22 mouse cellular contexts compared by ENCODE assay signal in the genomic region with DNA sequence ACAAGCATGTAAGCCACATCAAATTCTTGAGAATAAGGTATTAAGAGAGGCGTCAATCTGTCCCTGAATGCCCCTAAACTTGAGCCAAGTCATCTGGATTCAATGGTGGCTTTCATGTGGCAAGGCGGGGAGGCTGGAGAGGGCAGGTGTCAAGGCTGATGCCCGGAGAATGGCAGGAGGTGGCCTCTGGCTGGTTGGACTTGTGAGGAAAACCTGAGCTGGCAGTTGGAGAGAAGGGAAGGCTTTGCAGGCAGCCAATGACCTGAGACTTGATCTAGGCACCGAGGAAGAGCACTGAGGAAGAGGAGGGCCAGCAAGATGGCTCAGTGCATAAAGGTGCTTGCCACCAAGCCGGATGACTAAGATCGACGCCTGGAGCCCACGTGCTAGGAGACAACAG. TPM values are rescaled to one million over a fixed set of nuclear protein-coding genes. Genes with fewer than 3 reads are reported as not detected.
DNase-seq lines count a peak whose midpoint lies in the region; ATAC-seq lines count a peak whose summit lies in the region.
"Had no signal": no experiment of that assay in that cellular context is flagged by ENCODE, and none has a peak within 500 bp of the region (broad histone marks: within the 10 kb centered on the region; RNA-seq: fewer than 3 reads in every experiment).

No protein-coding gene starts in this region.

- 66% methylated on average over 8 of the region's 8 CpGs for WGBS in heart, embryonic 13.5 days

- peaks cover 29% of the 10 kb centered on the region for H3K36me3 ChIP-seq in heart, embryonic 13.5 days
- H3K36me3 ChIP-seq: midbrain, embryonic 12.5 days; neural tube, embryonic 15.5 days had no signal

- no peaks in the 10 kb centered on the region for H3K27me3 ChIP-seq in heart, embryonic 13.5 days (replicated peaks)
- H3K27me3 ChIP-seq: midbrain, embryonic 12.5 days had no signal

- no peak for ATAC-seq in heart, embryonic 13.5 days (ENCODE audit: extremely low read depth, insufficient number of reproducible peaks, low FRiP score, low TSS enrichment)
- ATAC-seq: forebrain, embryonic 16.5 days had no signal

- peak; percentile 25 for DNase-seq in adrenal gland, adult 8-10 months
- DNase-seq in adrenal gland, postnatal 25 days: no peak
- DNase-seq in heart, postnatal 25 days (ENCODE audit: low spot score): no peak
- DNase-seq in retina, postnatal 1 day: peak; percentile 24
- DNase-seq in retina, embryonic 14.5 days (ENCODE audit: low spot score): no peak
- no peak for DNase-seq in T-cell, adult 2 months (ENCODE audit: low spot score)
- no peak for DNase-seq in layer of hippocampus, adult 9-10 months (ENCODE audit: low spot score)
- DNase-seq: cerebellum, adult 18-20 months; gastrocnemius, postnatal 14 days; kidney, adult 18-20 months; liver; lung, adult 18-20 months; thymus, postnatal 36 days had no signal

- H3K9ac ChIP-seq in heart, embryonic 13.5 days: peak overlapping the region; percentile 67
- H3K9ac ChIP-seq: hindbrain, embryonic 14.5 days; midbrain, embryonic 12.5 days; neural tube, embryonic 15.5 days had no signal

- intact Hi-C loops in heart, postnatal 25 days (cut with DNase I): no loop called here

- peak overlapping the region; percentile 87 for H3K4me2 ChIP-seq in heart, embryonic 13.5 days
- H3K4me2 ChIP-seq: hindbrain, embryonic 14.5 days; midbrain, embryonic 12.5 days had no signal

- peak overlapping the region; percentile 90; the same call in 1 of the 2 replicates for H3K4me3 ChIP-seq in heart, embryonic 13.5 days
- H3K4me3 ChIP-seq: erythroblast, embryonic 14.5 days; midbrain, embryonic 12.5 days; neural tube, embryonic 15.5 days had no signal

- peaks cover 40% of the 10 kb centered on the region for H3K4me1 ChIP-seq in heart, embryonic 13.5 days
- H3K4me1 ChIP-seq: midbrain, embryonic 12.5 days had no signal

- H3K9me3 ChIP-seq in heart, embryonic 13.5 days: no peaks in the 10 kb centered on the region
- H3K9me3 ChIP-seq: midbrain, embryonic 12.5 days; neural tube, embryonic 15.5 days had no signal

- H3K27ac ChIP-seq in heart, embryonic 13.5 days (replicated peaks): peak overlapping the region; percentile 94
- H3K27ac ChIP-seq: hindbrain, embryonic 14.5 days; macrophage; midbrain, embryonic 12.5 days; neural tube, embryonic 15.5 days had no signal

RNA-seq across cellular contexts. Expression of a gene that starts 2.2 kb away (rescaled TPM):
- 100 to 1,000 TPM; 103 to 145 (median 123) TPM for total RNA-seq in adrenal gland, adult 8-10 months (2022)
- 99.2 and 103 TPM in 2 replicates for total RNA-seq in adrenal gland, postnatal 25 days (2021)
- 141 and 142 TPM in 2 replicates for polyA plus RNA-seq in heart, embryonic 13.5 days (2015; fragmentation: Nextera tagmentation; extraction: Ambion mirVana)
- total RNA-seq in heart, postnatal 25 days (2021): 10 to 100 TPM; 30.4 to 32.4 TPM

RNA-seq across cellular contexts. Expression of a gene that starts 12.6 kb away (rescaled TPM):
- 10 to 100 TPM; 37.0 to 40.6 (median 38.1) TPM for total RNA-seq in adrenal gland, adult 8-10 months (2022)
- 30.8 and 37.5 TPM in 2 replicates for total RNA-seq in adrenal gland, postnatal 25 days (2021)
- polyA plus RNA-seq in heart, embryonic 13.5 days (2015; fragmentation: Nextera tagmentation; extraction: Ambion mirVana): 42.9 and 44.7 TPM in 2 replicates
- total RNA-seq in heart, postnatal 25 days (2021): 10 to 100 TPM; 14.8 to 16.3 TPM

RNA-seq across cellular contexts. Expression of a gene that starts 12.6 kb away (rescaled TPM):
- 10 to 100 TPM in 3 of 4 experiments, 1 to 10 TPM in 1; 9.2 to 11.6 (median 10.4) TPM for total RNA-seq in adrenal gland, adult 8-10 months (2022)
- total RNA-seq in adrenal gland, postnatal 25 days (2021): 7.7 and 9.7 TPM in 2 replicates
- polyA plus RNA-seq in heart, embryonic 13.5 days (2015; fragmentation: Nextera tagmentation; extraction: Ambion mirVana): 9.2 and 10.1 TPM in 2 replicates
- total RNA-seq in heart, postnatal 25 days (2021): 1 to 10 TPM; 3.4 to 4.2 TPM

RNA-seq across cellular contexts. Expression of a gene that starts 58.4 kb away (rescaled TPM):
- total RNA-seq in adrenal gland, adult 8-10 months (2022): not detected
- total RNA-seq in adrenal gland, postnatal 25 days (2021): not detected in 2 replicates
- not detected in 2 replicates for polyA plus RNA-seq in heart, embryonic 13.5 days (2015; fragmentation: Nextera tagmentation; extraction: Ambion mirVana)
- not detected for total RNA-seq in heart, postnatal 25 days (2021)
- total RNA-seq: gastrocnemius, postnatal 14 days; layer of hippocampus, adult 18-20 months; left cerebral cortex, adult 18-20 months had no signal
- polyA plus RNA-seq: erythroblast, embryonic 14.5 days; forebrain, embryonic 16.5 days; hindbrain, embryonic 14.5 days; midbrain, embryonic 12.5 days; neural tube, embryonic 15.5 days had no signal

Comparison
In these comparisons a context has a peak if more than half of its experiments do, and no peak if none do; other contexts are left out.
1. DNase-seq: peak in adrenal gland, adult 8-10 months (single experiment) and retina, postnatal 1 day (single experiment); none in adrenal gland, postnatal 25 days (single experiment), heart, postnatal 25 days (single experiment), retina, embryonic 14.5 days (single experiment), T-cell, adult 2 months (single experiment) and layer of hippocampus, adult 9-10 months (single experiment).